Mouse (Mus musculus) megakaryocyte, adult 5-6 weeks (primary cell): ENCODE measurements around the gene Megf9. TPM values are rescaled to one million over a fixed set of nuclear protein-coding genes. Genes with fewer than 3 reads are reported as not detected.

Source experiments
- ATAC-seq: 2 replicates; pipeline ENCODE4 v1.8.0; 2016; ENCODE audit warnings: mild to moderate bottlenecking, inconsistent platforms; ENCODE audit not compliant: poor library complexity, severe bottlenecking
- total RNA-seq, 2 experiments: library from RNA; stranded (forward) in 1 of 2; stranded (reverse) in 1 of 2; fragments of 153-499, 151-499 nt in 1 of 2; fragments of 221-1000, 200-1000 nt in 1 of 2; gene quantifications; 2 replicates each; pipeline versions ENCODE4 v1.2.3 to v1.2.4; 2015 to 2017

Gene Megf9
- total RNA-seq (2015) (53.4 and 59.1 TPM in 2 replicates), total RNA-seq (2017) (26.8 and 36.8 TPM in 2 replicates)

DNA sequence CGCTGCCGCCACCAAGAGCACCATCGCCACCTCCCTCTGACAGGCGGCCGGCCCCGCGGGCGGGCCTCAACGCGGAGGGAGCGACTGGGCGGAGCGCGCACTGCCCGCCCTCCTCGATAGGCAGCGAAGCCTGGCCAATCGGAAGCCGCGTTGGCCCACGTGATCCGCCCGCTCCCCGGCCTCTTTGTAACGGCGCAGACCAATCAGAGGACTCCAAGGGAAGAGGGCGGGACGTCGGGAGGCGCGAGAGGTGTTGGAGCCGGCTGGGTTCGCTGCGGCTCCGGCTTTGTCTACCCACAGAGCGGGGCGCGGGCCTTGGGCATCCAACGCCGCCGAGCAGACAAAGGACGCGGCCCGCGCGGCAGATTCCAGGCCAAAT is at the start of gene Megf9:
Gene Megf9, minus strand, starts transcription at position 105 of the 379 bp plus-strand sequence.
- peak; percentile 89 for ATAC-seq

DNA sequence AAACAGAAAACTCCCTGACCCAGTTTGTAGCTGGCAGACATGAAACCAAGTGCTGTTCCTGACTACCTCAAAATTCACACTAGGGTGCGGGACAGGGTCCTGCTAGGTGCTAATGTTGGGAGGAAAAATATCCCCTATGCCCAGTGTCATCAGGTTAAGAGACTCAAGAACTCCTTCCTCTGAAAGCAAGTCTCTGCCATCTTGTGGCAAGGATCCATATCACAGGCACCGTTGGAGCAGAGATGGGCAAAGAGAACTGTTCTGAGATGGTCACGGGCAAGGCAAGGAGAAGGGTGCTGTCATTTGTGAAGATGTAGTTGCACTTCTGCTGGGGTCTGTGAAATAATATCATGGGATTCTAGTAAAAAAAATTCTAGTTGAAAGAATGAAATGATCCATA is 44.9 kb upstream of the Megf9 start:
- peak; percentile 71 for ATAC-seq

DNA sequence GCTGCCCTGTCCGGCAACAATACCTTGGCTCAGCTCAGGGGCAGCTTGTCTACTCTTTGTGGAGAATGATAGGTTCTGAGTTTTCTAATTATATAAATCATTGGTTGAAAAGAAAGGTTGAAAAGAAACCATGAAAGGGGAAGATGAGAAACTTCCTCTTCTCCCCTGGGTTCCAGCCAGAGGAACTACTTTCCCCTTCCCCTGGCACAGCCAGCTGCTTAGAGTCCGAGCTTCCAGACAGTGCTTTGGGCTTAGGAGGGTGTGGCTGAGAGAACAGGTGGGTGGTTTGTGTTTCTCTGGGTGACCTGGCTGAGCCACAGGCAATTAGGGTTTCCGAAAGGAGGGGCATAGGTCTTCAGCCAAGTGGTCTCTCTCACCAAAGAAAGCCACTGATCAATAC is 43.5 kb upstream of the Megf9 start:
- peak; percentile 83 for ATAC-seq

GRCm38 (mm10) chr4:70576096-70576495 is 41.3 kb upstream of the Megf9 start:
- no peak for ATAC-seq

- no peak for ATAC-seq
Observed at GRCm38 (mm10) chr4:70573926-70574325, 39.1 kb upstream of the Megf9 start.

GRCm38 (mm10) chr4:70553888-70554287 is 19.1 kb upstream of the Megf9 start:
- ATAC-seq: no peak

DNA sequence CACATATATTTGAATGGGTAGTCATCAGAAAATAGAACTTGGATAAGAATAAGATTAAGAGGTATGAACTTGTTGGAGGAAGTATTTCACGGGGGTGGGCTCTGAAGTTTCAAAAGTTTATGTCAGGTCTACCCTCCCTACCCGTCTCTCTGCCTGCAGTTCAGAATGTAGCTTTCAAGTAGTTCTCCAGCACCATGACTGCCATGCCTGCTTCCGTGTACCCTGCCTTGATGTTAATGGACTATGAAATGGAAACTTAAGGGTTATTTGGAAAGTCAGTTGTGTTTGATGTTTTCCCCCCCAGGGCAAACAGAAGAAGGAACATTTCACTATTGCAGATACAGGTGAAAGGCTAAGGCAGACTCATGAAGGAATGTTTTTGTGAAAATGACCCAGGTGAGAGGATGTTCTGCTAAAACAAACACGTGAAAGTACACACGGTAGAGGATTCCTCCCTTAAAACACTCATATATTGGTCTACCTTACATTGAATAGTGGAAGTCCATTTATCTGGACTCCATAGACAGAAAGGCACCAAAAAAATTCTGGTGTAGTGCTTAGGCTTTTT is 18.5 kb upstream of the Megf9 start:
- ATAC-seq: no peak

GRCm38 (mm10) chr4:70552120-70552519 is 17.3 kb upstream of the Megf9 start:
- ATAC-seq: no peak

DNA sequence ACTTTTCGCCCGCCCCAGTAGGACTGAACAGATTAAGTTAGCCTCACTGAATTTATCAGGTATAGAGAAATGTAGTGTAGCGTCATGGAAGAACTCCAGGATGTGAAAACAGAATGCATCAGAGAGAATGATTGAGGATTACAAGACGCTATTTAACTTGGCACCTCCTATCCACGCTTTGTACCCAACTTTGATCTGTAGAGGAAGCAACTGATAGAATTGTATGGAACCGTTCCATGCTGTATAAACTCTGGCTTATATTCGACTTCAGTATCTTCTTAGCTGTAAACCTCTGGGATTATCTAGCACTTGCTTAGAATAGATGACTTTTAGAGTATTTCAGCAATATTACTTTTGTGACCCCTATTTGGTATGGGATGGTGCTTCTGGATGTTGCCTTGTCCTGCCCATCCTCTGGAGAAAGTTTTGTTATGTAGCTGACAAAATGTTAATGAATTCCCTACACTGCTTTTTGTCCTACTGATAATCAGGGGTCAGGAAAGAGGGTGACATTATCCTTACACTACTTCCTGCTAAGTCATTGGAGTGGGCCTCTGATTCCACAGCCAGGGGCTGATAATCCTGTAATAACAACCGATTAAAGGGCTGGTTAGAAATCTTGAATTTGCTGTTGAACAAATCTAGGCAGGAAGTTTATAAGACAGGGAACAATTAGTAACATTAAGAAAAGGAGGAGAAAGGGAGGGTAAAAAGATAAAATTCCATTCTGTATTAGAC is 12.8 kb upstream of the Megf9 start:
- no peak for ATAC-seq

DNA sequence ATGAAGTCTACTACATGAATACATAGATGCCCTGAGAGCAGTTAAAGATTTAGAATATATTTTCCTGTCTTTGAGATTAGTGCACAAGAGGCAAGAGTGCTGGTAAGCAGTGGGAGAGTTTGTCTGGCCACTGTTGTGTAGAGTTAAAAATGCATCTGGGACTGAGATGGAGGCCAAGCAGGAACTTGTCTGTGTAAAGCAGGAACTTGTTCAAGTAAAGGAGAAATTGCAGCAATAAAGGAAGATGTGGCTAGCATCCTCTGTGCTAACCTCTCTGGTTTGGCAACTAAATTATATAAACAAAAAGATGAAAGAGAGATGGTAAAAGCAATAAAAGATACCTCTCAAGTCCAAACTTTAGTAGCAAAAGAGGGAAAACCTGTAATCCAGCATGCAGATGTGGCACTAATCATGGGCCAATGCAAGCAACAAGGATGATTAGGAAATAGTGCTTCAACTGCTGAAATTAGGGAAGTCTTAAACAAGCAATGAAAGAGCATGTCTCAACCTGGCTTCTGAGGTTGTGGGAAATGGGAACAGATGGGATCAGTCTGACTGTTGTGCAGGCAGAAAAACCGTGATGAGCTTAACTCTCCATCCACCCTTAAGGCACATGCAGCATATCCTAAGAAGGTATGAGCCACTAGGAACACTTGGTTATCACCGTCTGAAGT is 11.2 kb upstream of the Megf9 start:
- peak; percentile 84 for ATAC-seq

GRCm38 (mm10) chr4:70544390-70544789 is 9.6 kb upstream of the Megf9 start:
- ATAC-seq: no peak

DNA sequence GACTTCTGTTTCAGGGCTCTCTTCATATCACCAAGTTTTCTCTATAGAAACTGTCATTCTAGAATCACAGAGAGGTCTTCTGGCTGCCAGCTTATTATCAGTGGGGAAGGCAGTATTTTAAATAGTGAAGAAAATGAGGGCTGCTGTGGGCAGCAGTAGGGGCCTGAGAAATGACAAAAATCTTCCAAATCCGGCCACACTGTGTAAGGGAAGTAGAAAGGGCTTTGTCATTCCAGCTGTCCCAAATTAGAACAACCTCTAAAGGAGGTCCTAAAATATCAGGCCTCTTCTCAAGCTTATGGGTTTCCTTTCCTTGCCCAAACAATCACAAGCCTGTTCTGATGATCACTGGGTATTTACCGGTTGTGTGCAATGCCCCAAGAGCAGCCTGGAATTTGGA is 7.6 kb upstream of the Megf9 start:
- no peak for ATAC-seq

GRCm38 (mm10) chr4:70540743-70541142 is 5.9 kb upstream of the Megf9 start:
- no peak for ATAC-seq

- no peak for ATAC-seq
Observed at GRCm38 (mm10) chr4:70536661-70537580, 2.1 kb upstream of the Megf9 start.

DNA sequence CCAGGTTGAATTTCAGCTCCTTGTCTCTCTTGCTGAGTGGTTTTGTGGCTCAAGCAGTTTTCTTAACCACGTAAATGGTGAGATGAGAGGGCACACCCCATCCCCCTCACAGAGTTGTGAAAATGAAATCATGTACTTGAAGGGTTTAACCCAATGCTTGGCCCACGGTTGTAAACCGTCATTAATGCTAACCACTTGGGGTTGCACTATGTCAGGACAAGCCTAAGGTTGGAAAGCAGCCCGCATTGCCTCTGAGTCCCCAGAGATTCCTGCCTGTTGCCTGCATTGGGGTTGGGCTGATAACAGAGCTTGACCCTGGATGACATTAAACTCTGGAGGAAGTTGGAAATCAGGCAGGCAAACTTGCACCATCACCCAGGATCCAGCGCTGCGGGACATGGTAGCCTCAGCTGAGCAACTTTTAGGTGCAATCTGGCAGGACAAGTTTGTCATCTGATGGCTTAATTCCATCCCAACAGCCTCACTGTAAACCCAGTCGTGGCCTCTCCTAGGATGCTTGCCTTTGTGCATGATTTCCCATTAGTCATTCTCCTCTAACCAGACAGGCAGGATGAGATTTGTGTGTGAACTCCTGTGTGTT is 1.0 kb upstream of the Megf9 start:
- ATAC-seq: peak; percentile 22

- peak; percentile 37 for ATAC-seq
Observed at GRCm38 (mm10) chr4:70535289-70535688, 494 bp upstream of the Megf9 start.

- ATAC-seq: no peak
Observed at GRCm38 (mm10) chr4:70534078-70534890, 511 bp downstream of the Megf9 start.

- ATAC-seq: no peak
Observed at GRCm38 (mm10) chr4:70533056-70533805, 1.6 kb downstream of the Megf9 start.

DNA sequence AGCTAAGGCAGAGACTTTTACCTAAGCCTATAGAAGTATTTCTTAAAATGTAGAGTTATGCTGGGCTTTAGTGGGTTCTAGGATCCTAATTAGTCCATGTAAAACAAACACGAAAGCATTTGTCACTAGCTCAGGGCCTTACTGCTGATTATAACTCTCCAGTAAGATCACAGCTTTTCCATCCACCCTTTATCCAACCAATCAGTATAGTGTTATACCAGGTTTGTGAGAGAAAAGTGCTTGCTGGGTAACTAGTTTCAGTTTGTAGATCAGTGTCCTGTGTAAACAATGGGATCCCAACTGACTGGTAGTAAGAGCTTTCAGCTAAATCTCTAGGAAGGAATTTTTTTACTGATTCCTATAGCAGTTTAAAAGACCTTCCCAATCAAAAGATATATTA is 3.8 kb downstream of the Megf9 start:
- no peak for ATAC-seq
